In genomic region chr6:113505689-113506088, GRCm38 (mm10) we compare ENCODE assay signal across 30 mouse cellular contexts. TPM values are rescaled to one million over a fixed set of nuclear protein-coding genes. Genes with fewer than 3 reads are reported as not detected.
"Had no signal": no experiment of that assay in that cellular context is flagged by ENCODE, and none has a peak within 500 bp of the region (broad histone marks: within the 10 kb centered on the region; RNA-seq: fewer than 3 reads in every experiment).

No protein-coding gene starts in this region.

- H3K4me1 ChIP-seq: liver, embryonic 13.5 days had no signal

- H3K36me3 ChIP-seq: limb, embryonic 10.5 days; limb, embryonic 12.5 days; limb, embryonic 13.5 days; limb, embryonic 15.5 days; liver, embryonic 12.5 days; liver, embryonic 13.5 days; liver, embryonic 15.5 days; lung, embryonic 15.5 days; midbrain, embryonic 10.5 days; midbrain, embryonic 12.5 days; midbrain, embryonic 13.5 days; midbrain, embryonic 15.5 days had no signal

- DNase-seq: left cerebral cortex, postnatal 4 days; liver; liver, embryonic 13.5 days; liver, postnatal 0 days; lung, adult 18-20 months; lung, adult 2 months; lung, embryonic 14.5 days; lung, postnatal 10 days; lung, postnatal 14 days; lung, postnatal 36 days; lung, postnatal 4 days; midbrain, embryonic 14.5 days had no signal

- H3K4me3 ChIP-seq: left cerebral cortex, adult 2 months; limb, embryonic 10.5 days; limb, embryonic 12.5 days; limb, embryonic 13.5 days; limb, embryonic 15.5 days; liver, embryonic 12.5 days; liver, embryonic 13.5 days; liver, embryonic 15.5 days; lung, embryonic 15.5 days; megakaryocyte, embryonic 14.5 days; midbrain, embryonic 10.5 days; midbrain, embryonic 12.5 days; midbrain, embryonic 13.5 days; midbrain, embryonic 15.5 days had no signal

- H3K4me2 ChIP-seq: limb, embryonic 12.5 days; limb, embryonic 13.5 days; limb, embryonic 15.5 days; liver, embryonic 11.5 days; liver, embryonic 12.5 days; liver, embryonic 13.5 days; liver, embryonic 15.5 days; lung, embryonic 14.5 days; lung, embryonic 15.5 days; midbrain, embryonic 11.5 days; midbrain, embryonic 12.5 days; midbrain, embryonic 13.5 days; midbrain, embryonic 15.5 days had no signal

- H3K27me3 ChIP-seq: midbrain, embryonic 15.5 days had no signal

- H3K27ac ChIP-seq: left cerebral cortex, adult 2 months; limb, embryonic 10.5 days; limb, embryonic 12.5 days; limb, embryonic 13.5 days; limb, embryonic 15.5 days; liver, embryonic 12.5 days; liver, embryonic 13.5 days; liver, embryonic 14.5 days; liver, embryonic 15.5 days; lung, embryonic 15.5 days; macrophage; midbrain, embryonic 10.5 days; midbrain, embryonic 12.5 days; midbrain, embryonic 13.5 days; midbrain, embryonic 15.5 days had no signal

RNA-seq across cellular contexts. Expression of gene Prrt3, which starts 4.0 kb away (rescaled TPM):
- polyA plus RNA-seq: liver, adult 2 months; liver, embryonic 14.5 days; macrophage had no signal

RNA-seq across cellular contexts. Expression of gene Il17rc, which starts 34.5 kb away (rescaled TPM):
- polyA plus RNA-seq: macrophage had no signal
